Mouse (Mus musculus) activated CD4-positive, CD25-positive, alpha-beta regulatory T cell, adult 4 months (primary cell): ENCODE data around the gene Dab1. TPM values are rescaled to one million over a fixed set of nuclear protein-coding genes. Genes with fewer than 3 reads are reported as not detected.

Experiments used
- ATAC-seq: one replicate; pipeline ENCODE4 v1.8.0; 2017
- polyA plus RNA-seq, 2 experiments: library from polyadenylated mRNA; unstranded; fragments of 100-300 nt; shearing (Covaris generic); gene quantifications; one replicate each; pipeline ENCODE4 v1.2.1; 2017

Gene Dab1
- polyA plus RNA-seq, 2 experiments from 2014 or later: 0.25 TPM; not detected in 1

DNA sequence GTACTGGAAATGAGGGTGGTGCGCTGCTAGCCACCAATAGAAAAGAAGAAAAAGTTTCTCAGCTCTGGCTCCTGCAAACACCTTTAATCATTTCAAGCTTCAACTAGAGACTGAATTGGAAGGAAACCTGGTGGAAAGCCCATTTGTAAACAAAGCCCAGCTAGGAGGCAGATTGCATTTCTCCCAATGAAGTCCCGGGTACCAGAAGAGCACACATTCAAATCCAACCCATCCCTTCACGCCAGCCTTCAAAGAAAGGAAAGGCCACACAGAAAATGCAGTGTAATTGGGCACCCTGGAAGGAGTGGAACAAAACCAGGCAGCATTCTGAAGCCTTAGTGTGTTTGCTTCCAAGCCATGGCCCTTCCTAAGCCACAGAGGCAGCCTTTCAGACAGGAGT, 776.4 kb downstream of the Dab1 start:
- no peak for ATAC-seq

DNA sequence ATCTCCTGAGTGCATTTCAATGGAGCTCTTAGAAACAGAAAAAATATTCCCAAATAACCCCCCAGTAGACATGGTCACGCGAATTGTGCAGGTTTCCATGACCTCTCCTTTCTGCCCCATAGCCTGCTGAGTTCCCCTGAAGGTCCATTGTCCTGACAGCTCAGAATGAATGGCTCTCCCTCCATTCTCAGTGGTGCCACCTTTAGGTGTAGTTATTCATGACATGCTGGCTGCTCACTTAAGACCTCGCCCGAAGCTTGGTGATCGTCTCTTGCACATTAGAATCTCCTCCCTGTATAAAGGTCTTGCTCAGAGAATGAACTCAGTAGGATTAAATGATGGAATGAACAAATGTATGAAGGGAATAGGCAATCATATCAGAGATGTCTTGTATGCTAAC, 776.9 kb downstream of the Dab1 start:
- ATAC-seq: no peak

DNA sequence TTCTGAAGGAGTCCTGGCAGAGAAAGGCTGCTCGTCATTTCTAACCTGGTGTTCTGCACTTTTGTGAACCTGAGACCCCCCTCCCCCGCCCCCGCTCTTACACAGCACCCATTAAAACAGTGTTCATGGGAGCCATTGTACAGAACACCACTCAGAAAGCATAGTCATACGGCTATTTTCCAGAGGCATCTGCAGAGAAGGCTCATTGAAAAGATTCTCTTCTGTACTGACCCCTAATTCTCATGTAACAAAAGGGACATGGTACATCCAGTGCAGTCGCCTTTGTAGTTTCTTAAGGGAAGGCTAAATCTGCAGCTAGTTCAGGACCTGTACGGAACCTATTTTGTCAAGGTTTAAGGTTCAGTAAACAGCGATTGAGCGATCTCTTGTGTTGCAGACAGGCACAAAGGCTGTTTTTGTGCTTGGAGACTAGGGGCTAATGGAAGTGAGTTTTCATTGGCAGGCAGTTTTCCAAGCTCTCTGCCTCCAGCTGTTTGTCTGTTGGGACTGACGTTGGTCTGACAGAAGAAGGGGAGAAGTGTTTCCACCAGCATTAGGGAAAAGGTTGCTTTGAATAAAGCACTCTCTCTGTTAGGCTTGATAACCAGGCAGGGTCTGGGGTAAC, 780.1 kb downstream of the Dab1 start:
- ATAC-seq: no peak

DNA sequence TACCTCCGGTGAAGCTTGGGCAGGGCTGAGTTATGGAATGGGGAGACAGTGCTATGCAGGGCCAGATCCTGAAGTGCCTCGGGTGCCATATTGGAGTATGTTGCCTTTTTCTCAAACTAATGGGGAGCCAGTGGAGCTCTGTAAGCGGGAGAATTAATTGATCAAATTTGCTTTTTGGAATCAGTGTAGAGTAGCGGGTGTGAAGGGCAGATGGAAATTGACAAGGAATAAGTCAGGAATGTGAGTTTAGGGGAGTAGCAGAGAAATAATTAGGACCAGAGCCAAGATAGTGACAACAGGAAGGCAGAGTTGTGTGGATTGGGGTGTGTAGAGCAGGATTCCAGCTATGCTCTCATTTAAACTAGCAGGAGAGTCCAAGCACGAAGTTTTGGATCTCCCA, 784.9 kb downstream of the Dab1 start:
- ATAC-seq: no peak

DNA sequence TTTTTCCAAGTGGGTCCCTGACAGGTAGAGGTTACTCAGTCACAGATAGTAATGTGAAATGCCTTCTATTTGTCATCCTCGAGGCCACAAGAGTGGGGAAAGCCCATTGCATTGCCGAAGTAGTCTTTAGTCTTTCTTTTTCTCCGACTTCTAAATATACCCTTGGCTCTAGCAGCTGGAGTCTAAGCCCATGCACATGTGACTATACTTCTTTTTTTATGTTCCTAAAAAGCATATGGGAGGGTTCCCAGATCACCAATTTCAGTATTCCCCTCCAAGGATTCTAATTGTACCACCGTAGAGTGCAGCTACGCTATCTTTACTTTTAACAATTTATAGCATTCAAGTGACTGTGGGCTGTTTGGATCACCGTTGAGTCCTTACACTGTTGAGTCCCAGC, 791.8 kb downstream of the Dab1 start:
- no peak for ATAC-seq

DNA sequence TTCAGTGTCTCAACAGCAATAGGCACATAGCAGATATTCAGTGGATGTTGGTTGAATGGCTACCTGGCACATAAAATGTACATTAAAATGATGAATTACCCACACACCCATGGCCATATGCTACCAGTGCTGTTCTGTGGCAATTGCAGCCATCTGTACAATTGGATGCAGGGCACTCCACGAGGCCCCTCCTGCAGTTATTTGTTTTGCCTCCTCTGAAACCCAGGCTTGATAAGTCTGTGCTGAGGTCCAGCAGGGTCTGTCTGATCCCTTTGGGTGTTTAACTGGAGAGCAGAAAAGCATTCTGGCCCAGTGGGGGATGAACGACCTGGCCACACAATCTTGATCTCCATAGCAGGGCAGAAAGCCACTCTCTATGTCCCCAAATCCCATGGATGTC, 796.3 kb downstream of the Dab1 start:
- ATAC-seq: no peak

DNA sequence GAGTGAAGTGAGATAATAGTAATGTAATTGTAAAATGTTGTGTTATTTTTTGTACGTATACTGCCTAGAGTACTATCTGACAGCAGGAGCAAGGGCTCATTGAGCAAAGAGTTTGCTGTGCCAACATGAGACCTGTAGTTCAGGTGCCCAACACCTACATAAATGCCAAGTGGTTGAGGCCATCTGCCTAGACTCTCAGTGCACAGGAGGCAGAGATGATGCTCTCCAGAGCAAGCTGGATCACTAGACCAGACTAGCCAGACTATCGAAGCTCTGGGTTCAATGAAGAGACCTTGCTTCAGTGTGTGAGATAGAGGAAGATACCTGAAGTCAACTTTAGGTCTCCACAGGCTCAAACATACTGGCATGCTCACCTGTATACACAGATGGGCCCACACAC, 799.2 kb downstream of the Dab1 start:
- ATAC-seq: no peak

DNA sequence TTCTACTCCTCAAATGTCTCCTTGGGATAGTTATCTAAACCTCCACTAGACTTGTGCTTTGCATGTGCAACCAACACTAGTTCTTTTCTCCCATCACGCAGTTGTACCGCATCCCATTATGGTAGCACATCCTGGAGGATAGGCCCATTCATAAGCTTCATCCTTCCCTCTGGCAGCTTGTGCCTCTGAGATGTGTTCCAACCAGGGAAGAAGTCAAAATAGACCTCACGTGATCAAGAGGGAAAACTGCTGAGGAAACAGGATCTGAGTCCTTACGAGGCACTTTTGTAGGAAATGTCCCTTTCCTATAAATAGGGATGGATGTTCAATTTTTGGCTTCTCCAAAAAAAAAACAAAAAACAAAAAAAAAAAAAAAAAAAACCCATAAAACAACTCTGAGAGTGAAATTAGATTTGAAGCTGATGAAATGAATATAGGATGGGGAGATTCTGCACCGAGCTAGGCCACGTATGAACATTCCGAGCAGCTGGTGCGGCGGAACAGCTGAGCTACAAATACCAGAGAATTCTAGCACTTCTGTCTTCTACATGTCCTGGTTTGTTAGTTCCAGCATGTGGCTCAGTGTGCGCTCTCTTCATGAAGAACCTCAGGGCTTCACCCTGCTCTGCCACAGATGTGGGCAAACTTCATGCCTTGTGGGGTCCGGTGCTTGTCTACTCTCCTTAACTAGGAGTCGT, 802.0 kb downstream of the Dab1 start:
- no peak for ATAC-seq

DNA sequence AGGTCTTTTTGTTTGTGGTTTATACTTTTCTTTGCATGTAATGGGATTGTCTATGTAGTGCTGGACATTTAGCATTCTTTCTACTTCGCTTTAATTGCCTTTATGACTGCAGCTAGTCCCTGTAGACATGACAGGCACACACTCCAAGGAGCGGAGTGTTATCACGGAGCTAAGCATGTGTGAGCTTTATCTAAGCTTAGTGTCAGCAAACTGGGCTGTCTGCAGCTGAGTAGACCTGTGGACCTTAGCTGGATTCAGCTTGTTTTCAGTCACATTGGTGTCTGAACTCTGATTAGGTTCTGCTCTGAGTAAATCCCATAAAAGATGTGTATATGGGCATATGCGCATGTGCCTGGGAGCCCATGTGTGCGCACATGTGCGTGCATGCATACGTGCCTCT, 810.0 kb downstream of the Dab1 start:
- ATAC-seq: no peak

DNA sequence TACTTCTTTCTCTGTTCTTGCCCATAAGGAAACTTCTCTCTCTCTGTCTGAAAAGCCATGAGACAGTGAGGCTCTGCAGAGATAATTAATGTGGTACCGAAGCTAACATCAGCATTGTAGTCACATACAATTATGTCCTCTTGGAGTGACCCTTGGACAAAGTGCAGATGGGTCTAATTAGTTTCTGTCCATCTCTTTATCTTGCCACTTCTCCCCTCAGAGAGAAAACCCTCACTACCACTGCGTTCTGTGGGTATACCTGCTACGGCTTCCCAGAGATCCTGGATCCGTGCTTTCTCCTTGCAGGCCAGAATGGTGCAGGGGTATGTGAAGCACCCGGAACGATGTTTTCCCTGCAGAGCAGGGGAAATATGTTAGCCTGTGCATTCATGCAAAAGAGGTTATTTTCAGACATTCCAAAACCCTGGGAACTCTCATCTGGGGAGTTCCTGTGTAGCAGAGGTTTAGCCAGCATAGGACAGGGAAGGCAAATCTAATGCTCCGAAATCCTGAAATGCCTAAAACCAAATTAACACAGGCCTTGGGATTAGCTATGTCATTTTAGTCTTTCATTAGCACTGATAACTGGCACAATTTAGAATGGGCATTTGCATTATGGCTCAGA, 812.2 kb downstream of the Dab1 start:
- ATAC-seq: no peak

DNA sequence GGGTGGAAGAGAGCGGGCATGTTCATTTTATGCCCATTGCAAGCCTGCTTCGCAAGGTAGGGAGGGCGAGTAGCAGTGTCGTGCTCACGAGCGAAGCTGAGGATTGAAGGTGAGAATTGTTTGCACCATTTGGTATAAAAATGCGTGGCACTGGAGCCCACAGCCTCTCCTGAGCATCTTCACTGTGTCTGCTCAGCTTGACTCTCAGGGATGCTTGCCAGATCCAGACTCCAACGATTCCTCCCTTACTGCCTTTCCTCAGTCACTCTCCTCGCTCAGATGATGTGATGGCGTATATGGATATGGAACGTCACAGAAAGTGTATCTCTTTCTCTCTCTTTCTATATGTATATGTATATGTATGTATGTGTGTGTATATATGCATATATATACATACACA, 813.0 kb downstream of the Dab1 start:
- ATAC-seq: no peak

DNA sequence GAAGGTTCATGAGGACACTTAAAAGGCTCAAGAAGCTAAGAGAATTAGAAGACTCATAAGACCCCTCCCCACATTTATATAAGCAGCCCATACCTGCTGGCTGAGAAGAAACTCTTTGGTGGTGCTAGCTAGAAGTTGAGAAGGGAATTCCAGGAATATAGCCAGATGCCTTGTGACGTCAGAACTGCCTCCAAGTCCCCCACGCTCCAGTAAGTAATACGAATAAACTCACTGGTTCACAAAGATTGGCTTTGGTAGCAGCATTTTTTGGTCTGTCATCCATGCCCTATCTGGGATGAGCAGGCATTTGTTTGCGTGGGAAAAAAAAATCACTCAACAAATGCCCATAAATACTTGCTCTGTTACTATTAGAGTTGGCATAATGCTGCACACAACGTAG, 816.6 kb downstream of the Dab1 start:
- ATAC-seq: no peak

DNA sequence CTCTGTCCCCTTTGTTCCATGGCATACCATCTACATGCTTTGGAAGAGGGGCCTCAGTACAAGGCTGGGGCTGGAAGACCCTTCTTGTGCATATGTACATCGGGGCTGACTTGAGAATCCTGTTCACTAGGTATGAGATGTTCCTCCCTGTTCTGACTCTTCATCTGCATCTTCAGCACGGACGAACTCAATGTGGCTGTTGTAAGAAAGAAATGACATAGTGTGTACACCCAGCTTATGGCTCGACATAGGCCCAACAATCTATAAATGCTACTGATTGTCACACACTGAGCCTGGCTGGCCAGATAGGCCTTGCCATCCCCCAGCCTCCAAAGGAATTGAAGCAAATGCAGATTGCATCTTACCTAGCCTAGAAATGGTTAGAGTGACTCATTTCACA, 817.3 kb downstream of the Dab1 start:
- no peak for ATAC-seq

DNA sequence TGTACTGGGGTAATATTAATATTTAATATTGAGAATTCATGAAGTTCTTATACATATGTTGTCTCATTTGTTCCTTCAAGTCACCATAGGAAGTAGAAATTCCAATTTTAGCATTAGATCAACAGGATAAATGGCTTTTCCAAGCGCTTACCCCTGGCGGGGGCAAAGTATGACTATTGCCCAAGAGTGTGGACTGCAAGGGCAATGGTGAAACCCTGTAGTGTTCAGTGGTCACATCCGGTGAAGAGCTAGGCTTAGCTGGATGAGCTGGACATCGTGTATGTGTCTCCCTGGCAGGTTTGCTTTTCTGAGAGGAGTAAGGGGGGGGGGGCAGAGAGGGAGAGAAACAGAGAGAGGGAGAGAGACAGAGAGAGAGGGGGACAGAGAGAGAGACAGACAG, 819.6 kb downstream of the Dab1 start:
- no peak for ATAC-seq

DNA sequence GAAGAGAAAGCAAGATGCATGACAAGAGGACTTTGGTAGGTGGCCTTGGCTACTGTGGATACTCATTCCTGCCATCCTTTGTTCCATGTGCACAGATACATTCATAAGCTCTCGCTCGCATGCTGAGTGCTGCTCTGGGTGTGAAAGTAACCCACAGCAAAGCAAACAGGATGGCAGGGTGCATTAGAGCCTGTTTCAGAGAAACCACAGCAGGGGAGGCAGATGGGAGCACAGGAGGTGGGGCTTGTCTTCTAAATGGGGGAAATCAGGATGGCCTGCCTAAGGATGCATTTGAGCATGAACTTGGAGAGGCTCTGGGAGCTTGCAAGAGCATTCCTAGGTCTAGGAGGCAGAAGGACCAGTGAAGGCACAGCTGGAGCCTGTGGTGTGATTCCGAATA, 820.5 kb downstream of the Dab1 start:
- no peak for ATAC-seq

DNA sequence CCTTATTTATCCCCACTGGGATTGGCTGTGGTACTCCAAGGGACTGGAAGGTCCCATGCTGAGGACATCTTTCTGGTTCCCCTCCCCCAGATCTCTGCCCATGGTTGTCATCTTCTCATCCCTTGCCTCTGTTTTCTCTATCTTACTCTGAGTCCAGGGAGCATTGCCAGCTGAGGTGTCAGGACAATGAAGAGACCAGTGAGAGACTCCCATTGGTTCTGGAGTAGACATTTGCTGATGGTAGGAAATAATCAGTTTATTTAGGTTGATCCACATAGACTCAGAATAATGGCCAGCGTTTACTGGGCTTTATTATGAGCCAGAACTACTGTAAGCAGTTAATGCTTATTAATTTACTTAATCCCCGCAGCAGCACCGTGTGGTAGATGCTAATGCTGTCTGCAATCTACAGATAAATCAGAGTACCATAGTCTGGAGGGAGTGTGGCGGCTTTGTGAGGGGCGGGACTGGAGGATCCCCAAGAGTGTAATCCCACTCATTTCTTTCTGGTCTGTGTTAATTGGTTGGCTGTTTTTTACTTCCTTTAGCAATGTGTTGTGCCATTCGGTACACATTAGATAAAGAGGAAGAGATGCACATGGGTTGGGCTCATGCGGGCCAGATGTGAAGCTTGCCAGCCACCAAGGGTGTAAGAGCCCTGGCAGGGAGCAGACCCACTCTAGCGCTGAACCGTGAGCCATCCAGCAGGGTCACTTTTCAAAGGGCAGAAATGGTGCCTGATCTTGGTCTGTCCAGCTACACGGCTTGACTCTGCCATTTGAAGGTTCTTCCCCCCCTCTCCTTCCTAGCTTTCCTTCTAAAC, 824.0 kb downstream of the Dab1 start:
- no peak for ATAC-seq

DNA sequence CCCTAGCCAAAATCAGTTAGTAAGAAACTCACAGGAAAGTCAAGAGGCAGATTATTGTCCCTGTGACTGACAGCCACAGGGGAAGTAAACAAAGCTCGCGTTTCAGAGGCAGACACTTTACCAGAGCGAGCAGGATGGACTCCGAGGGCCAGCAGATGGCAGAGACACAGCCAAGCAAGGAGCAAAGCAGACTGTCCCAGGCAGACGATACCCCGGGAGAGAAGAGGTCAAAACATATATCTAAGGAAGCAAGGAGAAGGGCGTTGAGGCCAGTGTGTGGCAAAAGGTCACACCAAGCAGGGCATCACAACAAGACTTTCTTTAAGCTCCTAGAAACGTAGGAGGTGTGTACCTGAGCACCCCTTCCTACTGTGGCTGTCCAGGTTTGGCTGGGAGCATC, 824.6 kb downstream of the Dab1 start:
- ATAC-seq: no peak

DNA sequence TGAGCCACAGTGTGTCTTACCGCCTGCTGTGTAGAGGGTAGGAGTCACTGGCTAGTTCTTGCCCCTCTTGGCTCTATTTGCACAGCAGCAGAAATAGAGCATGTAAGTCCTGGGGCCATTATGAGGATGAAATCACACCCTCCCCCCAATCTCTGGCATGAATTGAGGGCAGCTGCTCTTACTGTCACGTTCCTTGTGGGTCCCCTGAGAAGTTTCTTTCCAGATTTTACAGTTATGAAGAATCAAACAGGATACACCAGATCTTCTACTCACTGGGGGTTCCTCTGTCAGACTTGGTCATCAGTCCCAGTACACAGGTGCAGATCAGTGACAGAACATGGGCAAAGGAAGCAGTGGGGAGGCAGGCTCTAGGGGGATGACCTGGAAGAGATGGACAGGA, 825.8 kb downstream of the Dab1 start:
- ATAC-seq: no peak

DNA sequence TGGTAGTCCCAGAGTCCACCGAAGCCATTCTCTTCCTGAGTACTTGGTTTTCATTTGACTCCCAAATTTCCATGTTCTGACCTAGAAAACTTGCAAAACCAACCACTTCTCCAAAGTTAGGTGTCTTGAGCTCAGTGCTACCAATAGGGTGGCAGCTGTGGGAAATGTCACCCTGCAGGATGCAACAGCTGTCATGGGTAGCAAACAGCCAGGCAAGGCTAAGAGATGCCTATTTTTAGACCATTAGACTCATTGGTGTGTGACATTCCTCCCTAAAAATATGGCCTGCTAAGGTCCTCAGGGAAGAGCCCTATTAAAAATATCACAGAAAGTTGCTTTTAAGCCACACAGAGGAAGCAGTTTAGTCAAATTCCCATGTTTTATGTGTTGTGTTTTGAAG, 829.0 kb downstream of the Dab1 start:
- no peak for ATAC-seq

DNA sequence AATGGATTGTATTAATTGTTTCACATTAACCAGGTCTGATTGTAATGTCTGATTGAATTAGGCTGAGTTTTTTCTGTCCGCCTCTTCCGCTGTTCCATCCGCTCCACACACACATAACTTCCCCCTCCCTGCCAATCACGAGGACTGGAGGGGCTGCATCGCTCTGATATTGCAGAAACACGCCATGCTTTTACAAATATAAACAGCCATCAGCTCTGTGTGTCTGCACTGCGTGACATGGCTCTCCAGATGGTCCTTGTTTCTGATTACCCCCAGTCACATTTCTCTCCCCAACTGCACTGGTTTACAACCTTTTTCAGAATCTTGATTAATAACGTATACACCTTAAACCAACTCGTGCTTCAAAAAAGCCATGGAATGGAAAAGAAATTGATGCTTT, 831.5 kb downstream of the Dab1 start:
- ATAC-seq: no peak

DNA sequence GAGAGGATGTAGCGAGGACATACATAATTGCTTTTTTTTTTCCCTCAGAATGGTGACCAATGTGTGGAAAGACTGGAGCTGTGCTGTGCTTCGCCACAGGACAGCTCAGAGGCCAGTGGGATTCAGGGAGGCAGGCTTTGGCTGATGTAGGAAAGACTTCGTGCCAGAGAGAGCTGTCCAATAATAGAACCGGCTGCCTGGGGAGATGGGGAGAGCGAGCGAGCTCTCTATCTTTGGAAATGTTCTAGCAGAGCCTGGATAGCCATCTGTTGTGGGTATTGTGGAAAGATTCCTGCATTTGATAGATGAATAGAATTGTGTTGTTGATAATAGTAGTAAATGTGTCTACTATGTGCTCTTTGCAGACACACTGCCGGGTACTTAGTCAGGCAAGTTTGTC, 833.4 kb downstream of the Dab1 start:
- no peak for ATAC-seq

DNA sequence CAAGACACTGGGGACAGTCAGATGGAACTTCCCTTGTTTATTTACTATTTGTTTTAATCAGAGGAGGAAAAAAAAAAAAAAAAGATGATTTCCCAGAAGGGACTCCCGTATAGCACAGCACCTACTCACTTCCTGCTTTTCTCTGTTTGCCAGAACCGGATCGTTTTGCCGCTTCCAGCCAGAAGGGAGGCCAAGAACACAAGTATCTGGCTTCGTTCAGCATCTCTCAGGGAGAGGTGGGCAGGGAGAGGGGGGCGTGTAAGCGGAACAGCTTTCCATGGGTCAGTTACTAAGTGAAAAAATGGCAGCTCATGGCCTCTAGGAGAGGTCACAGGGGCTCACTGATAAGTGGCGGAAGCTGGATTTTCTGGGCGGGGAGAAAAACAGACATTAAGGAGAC, 836.0 kb downstream of the Dab1 start:
- ATAC-seq: no peak

DNA sequence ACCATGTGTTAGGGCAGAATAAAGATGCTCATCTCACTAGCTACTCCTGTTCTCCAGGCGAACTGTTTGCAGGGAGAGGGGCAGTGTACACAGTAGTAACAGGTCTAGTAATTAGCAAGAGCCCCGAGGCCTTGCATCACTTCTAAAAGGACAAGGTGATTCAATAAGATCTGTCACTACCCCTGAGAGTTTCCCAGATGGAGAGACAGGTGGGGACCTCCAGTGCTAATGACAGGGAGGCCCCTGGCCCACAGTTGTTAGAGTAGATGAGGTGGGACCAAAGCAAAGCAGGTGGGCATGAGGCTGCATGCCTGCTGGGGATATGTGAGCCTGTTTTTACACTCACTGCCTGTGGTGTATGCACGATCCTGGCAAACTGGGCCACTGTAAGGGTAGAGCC, 836.6 kb downstream of the Dab1 start:
- ATAC-seq: no peak
